Mouse (Mus musculus): ENCODE data around the gene Notch3.

- no peak for TF ChIP-seq CTCF (IDR thresholded peaks at IDR 0.05; ENCODE audit: low read depth, low read length)
- TF ChIP-seq POLR2A (IDR thresholded peaks at IDR 0.05; ENCODE audit: insufficient read depth, low read length) = no peak
- TF ChIP-seq EP300 (IDR thresholded peaks at IDR 0.05; ENCODE audit: insufficient read depth, low read depth, low read length) = no peak
Measured at GRCm38 (mm10) chr17:32099574-32099942, 67.1 kb downstream of the Notch3 start.
